In genomic region chr5:35609381-35609780, GRCm38 (mm10) we compare ENCODE assay signal across 9 mouse cellular contexts. TPM values are rescaled to one million over a fixed set of nuclear protein-coding genes. Genes with fewer than 3 reads are reported as not detected.
DNase-seq lines count a peak whose midpoint lies in the region; ATAC-seq lines count a peak whose summit lies in the region.
"Had no signal": no experiment of that assay in that cellular context is flagged by ENCODE, and none has a peak within 500 bp of the region (broad histone marks: within the 10 kb centered on the region; RNA-seq: fewer than 3 reads in every experiment).

No protein-coding gene starts in this region.

- no peak overlapping the region for H3K9ac ChIP-seq in intestine, embryonic 14.5 days (ENCODE audit: low read length)
- H3K9ac ChIP-seq: liver, embryonic 13.5 days had no signal

- WGBS in intestine, embryonic 14.5 days: 24% methylated on average over 12 of the region's 12 CpGs
- 17% methylated on average over 12 of the region's 12 CpGs for WGBS in midbrain, embryonic 10.5 days

- DNase-seq in right cerebral cortex, postnatal 4 days: peak; percentile 14
- no peak for DNase-seq in right cerebral cortex, postnatal 25 days
- DNase-seq in gastrocnemius, adult 18-20 months (ENCODE audit: low spot score): peak; percentile 83
- DNase-seq in intestine, embryonic 14.5 days (ENCODE audit: low spot score): peak; percentile 69
- DNase-seq in midbrain, embryonic 10.5 days (ENCODE audit: low spot score): peak; percentile 78
- DNase-seq in layer of hippocampus, adult 8-10 months (ENCODE audit: low spot score in 2 of 2): no peak
- DNase-seq in layer of hippocampus, postnatal 14 days (ENCODE audit: low spot score in 2 of 2): no peak
- DNase-seq: liver, embryonic 13.5 days had no signal

- H3K4me3 ChIP-seq in intestine, embryonic 14.5 days (ENCODE audit: low read depth, low read length): no peak overlapping the region
- peak overlapping the region; percentile 26 for H3K4me3 ChIP-seq in midbrain, embryonic 10.5 days
- H3K4me3 ChIP-seq: liver, embryonic 13.5 days had no signal

- ATAC-seq in intestine, embryonic 14.5 days (replicated peaks; ENCODE audit: low FRiP score, low TSS enrichment, low read depth): peak; percentile 71
- ATAC-seq in monocyte, adult 5-6 weeks (replicated peaks; ENCODE audit: insufficient number of reproducible peaks, low FRiP score, low TSS enrichment, poor library complexity, severe bottlenecking): no peak

- no peaks in the 10 kb centered on the region for H3K36me3 ChIP-seq in intestine, embryonic 14.5 days (ENCODE audit: control insufficient read depth, insufficient read depth, low read length)
- H3K36me3 ChIP-seq in midbrain, embryonic 10.5 days: 0 out of 2 replicates have a peak, but pooled peaks cover 3% of the 10 kb centered on the region
- H3K36me3 ChIP-seq: liver, embryonic 13.5 days had no signal

- H3K27me3 ChIP-seq in intestine, embryonic 14.5 days (replicated peaks; ENCODE audit: control insufficient read depth, insufficient read depth, low read length): no peaks in the 10 kb centered on the region
- no peaks in the 10 kb centered on the region for H3K27me3 ChIP-seq in midbrain, embryonic 10.5 days (ENCODE audit: low read depth, poor library complexity, severe bottlenecking)
- H3K27me3 ChIP-seq: liver, embryonic 13.5 days had no signal

- no peak overlapping the region for H3K4me2 ChIP-seq in intestine, embryonic 14.5 days (ENCODE audit: low read length)
- H3K4me2 ChIP-seq: liver, embryonic 13.5 days had no signal

- H3K9me3 ChIP-seq in intestine, embryonic 14.5 days (ENCODE audit: control insufficient read depth, low read length): no peaks in the 10 kb centered on the region
- H3K9me3 ChIP-seq in midbrain, embryonic 10.5 days (replicated peaks): no peaks in the 10 kb centered on the region
- H3K9me3 ChIP-seq: liver, embryonic 13.5 days had no signal

- no peak overlapping the region for H3K27ac ChIP-seq in intestine, embryonic 14.5 days (ENCODE audit: low read depth)
- H3K27ac ChIP-seq in midbrain, embryonic 10.5 days (replicated peaks): peak overlapping the region; percentile 76
- H3K27ac ChIP-seq: liver, embryonic 13.5 days had no signal

- peaks cover 19% of the 10 kb centered on the region for H3K4me1 ChIP-seq in intestine, embryonic 14.5 days (replicated peaks; ENCODE audit: control insufficient read depth, insufficient read depth, low read length)
- H3K4me1 ChIP-seq in midbrain, embryonic 10.5 days: peaks cover 26% of the 10 kb centered on the region
- H3K4me1 ChIP-seq: liver, embryonic 13.5 days had no signal

RNA-seq across cellular contexts. Expression of gene Acox3, which starts 26.5 kb away (rescaled TPM):
- 10 to 100 TPM; 17.3 to 18.2 TPM for total RNA-seq in gastrocnemius, adult 18-20 months (2021)
- polyA plus RNA-seq in intestine, embryonic 14.5 days (2014; fragmentation: Nextera tagmentation; extraction: Ambion mirVana): 13.2 and 15.1 TPM in 2 replicates
- 10.2 and 16.1 TPM in 2 replicates for polyA plus RNA-seq in midbrain, embryonic 10.5 days (2016; fragmentation: Nextera tagmentation; extraction: Ambion mirVana)
- total RNA-seq in layer of hippocampus, adult 8-10 months (2022): 10 to 100 TPM; 29.6 to 50.2 (median 41.7) TPM
- 10 to 100 TPM; 25.7 to 30.2 TPM for total RNA-seq in layer of hippocampus, postnatal 14 days (2021)
- total RNA-seq in monocyte, adult 5-6 weeks (2017): 54.4 to 70.1 TPM (median 59.2 TPM) in 3 replicates

RNA-seq across cellular contexts. Expression of gene Trmt44, which starts 34.5 kb away (rescaled TPM):
- total RNA-seq in gastrocnemius, adult 18-20 months (2021): 1 to 10 TPM; 1.7 TPM
- 8.9 and 9.5 TPM in 2 replicates for polyA plus RNA-seq in intestine, embryonic 14.5 days (2014; fragmentation: Nextera tagmentation; extraction: Ambion mirVana)
- polyA plus RNA-seq in midbrain, embryonic 10.5 days (2016; fragmentation: Nextera tagmentation; extraction: Ambion mirVana): 8.7 and 9.1 TPM in 2 replicates
- 10 to 100 TPM in 1 of 4 experiments, 1 to 10 TPM in 3; 7.6 to 12.4 (median 8.7) TPM for total RNA-seq in layer of hippocampus, adult 8-10 months (2022)
- 1 to 10 TPM; 7.8 to 8.9 TPM for total RNA-seq in layer of hippocampus, postnatal 14 days (2021)
- 10.5 to 19.1 TPM (median 17.2 TPM) in 3 replicates for total RNA-seq in monocyte, adult 5-6 weeks (2017)

Comparison
In these comparisons a context has a peak if more than half of its experiments do, and no peak if none do; other contexts are left out.
1. DNase-seq: peak in right cerebral cortex, postnatal 4 days (single experiment), gastrocnemius, adult 18-20 months (single experiment), intestine, embryonic 14.5 days (single experiment) and midbrain, embryonic 10.5 days (single experiment); none in right cerebral cortex, postnatal 25 days (single experiment), layer of hippocampus, adult 8-10 months (0 of 2) and layer of hippocampus, postnatal 14 days (0 of 2).